Comparison of ENCODE assay signal across 8 mouse cellular contexts in genomic region chr1:134450986-134451385, GRCm38 (mm10). TPM values are rescaled to one million over a fixed set of nuclear protein-coding genes. Genes with fewer than 3 reads are reported as not detected.
DNase-seq lines count a peak whose midpoint lies in the region; ATAC-seq lines count a peak whose summit lies in the region.

No protein-coding gene starts in this region.

- intact Hi-C loops in heart, postnatal 25 days (cut with DNase I): loop anchor here (5.0 kb wide), 1 partner anchor 34 kb away; the partner anchor contains the start of gene Adipor1

- peak; percentile 68 for ATAC-seq in erythroblast, adult 5-6 weeks (replicated peaks; ENCODE audit: low FRiP score, poor library complexity, severe bottlenecking)

- peak; percentile 90 for DNase-seq in heart, adult 11 months
- DNase-seq in heart, postnatal 25 days (ENCODE audit: low spot score): no peak
- DNase-seq in B cell, adult 2 months: peak; percentile 67 to 69
- DNase-seq in adrenal gland, adult 2 months: peak; percentile 55
- peak; percentile 48 to 50 for DNase-seq in left cerebral cortex, adult 18-20 months (ENCODE audit: low spot score in 2 of 2)
- peak; percentile 28 to 61 for DNase-seq in natural killer cell, adult 2 months (ENCODE audit: low spot score in 2 of 2)
- peak; percentile 81 for DNase-seq in thymus, postnatal 4 days

RNA-seq across cellular contexts. Expression of gene Klhl12, which starts 4.3 kb away (rescaled TPM):
- 10 to 100 TPM; 19.1 to 20.5 TPM for total RNA-seq in heart, postnatal 25 days (2021)
- total RNA-seq in adrenal gland, adult 2 months (2021): 10 to 100 TPM; 17.0 to 20.9 TPM
- polyA plus RNA-seq in adrenal gland, adult 2 months (2012; rRNA removed): 3.6 and 4.7 TPM in 2 replicates
- total RNA-seq in erythroblast, adult 5-6 weeks (2015; ENCODE audit: low replicate concordance): 226 and 242 TPM in 2 replicates
- total RNA-seq in erythroblast, adult 5-6 weeks (2017; ENCODE audit: low replicate concordance): 369 and 410 TPM in 2 replicates
- total RNA-seq in left cerebral cortex, adult 18-20 months (2021): 10 to 100 TPM; 37.0 to 37.3 TPM

RNA-seq across cellular contexts. Expression of gene Adipor1, which starts 35.8 kb away (rescaled TPM):
- 100 to 1,000 TPM; 140 TPM for total RNA-seq in heart, postnatal 25 days (2021)
- total RNA-seq in adrenal gland, adult 2 months (2021): 100 to 1,000 TPM; 123 to 129 TPM
- 328 and 482 TPM in 2 replicates for polyA plus RNA-seq in adrenal gland, adult 2 months (2012; rRNA removed)
- total RNA-seq in erythroblast, adult 5-6 weeks (2015; ENCODE audit: low replicate concordance): 432 and 436 TPM in 2 replicates
- 440 and 446 TPM in 2 replicates for total RNA-seq in erythroblast, adult 5-6 weeks (2017; ENCODE audit: low replicate concordance)
- total RNA-seq in left cerebral cortex, adult 18-20 months (2021): 10 to 100 TPM; 59.3 to 61.4 TPM

RNA-seq across cellular contexts. Expression of gene Rabif, which starts 43.5 kb away (rescaled TPM):
- 1 to 10 TPM; 8.4 to 8.9 TPM for total RNA-seq in heart, postnatal 25 days (2021)
- 10 to 100 TPM; 28.6 to 30.0 TPM for total RNA-seq in adrenal gland, adult 2 months (2021)
- polyA plus RNA-seq in adrenal gland, adult 2 months (2012; rRNA removed): 13.9 and 18.2 TPM in 2 replicates
- total RNA-seq in erythroblast, adult 5-6 weeks (2015; ENCODE audit: low replicate concordance): 5.6 and 9.2 TPM in 2 replicates
- 7.2 and 8.2 TPM in 2 replicates for total RNA-seq in erythroblast, adult 5-6 weeks (2017; ENCODE audit: low replicate concordance)
- 10 to 100 TPM; 27.5 to 28.1 TPM for total RNA-seq in left cerebral cortex, adult 18-20 months (2021)

RNA-seq across cellular contexts. Expression of gene Cyb5r1, which starts 45.6 kb away (rescaled TPM):
- total RNA-seq in heart, postnatal 25 days (2021): 10 to 100 TPM; 25.3 to 25.5 TPM
- total RNA-seq in adrenal gland, adult 2 months (2021): 10 to 100 TPM; 34.2 to 82.9 TPM
- 81.8 and 85.3 TPM in 2 replicates for polyA plus RNA-seq in adrenal gland, adult 2 months (2012; rRNA removed)
- total RNA-seq in erythroblast, adult 5-6 weeks (2015; ENCODE audit: low replicate concordance): 31.8 and 39.6 TPM in 2 replicates
- 26.8 and 53.9 TPM in 2 replicates for total RNA-seq in erythroblast, adult 5-6 weeks (2017; ENCODE audit: low replicate concordance)
- total RNA-seq in left cerebral cortex, adult 18-20 months (2021): 10 to 100 TPM; 22.4 to 30.3 TPM

Comparison
In these comparisons a context has a peak if more than half of its experiments do, and no peak if none do; other contexts are left out.
1. RNA of gene Klhl12, which starts 4.3 kb away (total RNA-seq): 226 to 410 TPM in erythroblast, adult 5-6 weeks; 37.0 to 37.3 TPM in left cerebral cortex, adult 18-20 months, 17.0 to 20.9 TPM in adrenal gland, adult 2 months and 19.1 to 20.5 TPM in heart, postnatal 25 days; every median in the first group is over 4 times any median in the second.